Mouse (Mus musculus) ES-Bruce4 (cell line): ENCODE results near the gene Klhdc3.

Experiments
- CTCF ChIP-seq: IDR thresholded peaks from one replicate; pipeline ENCODE4 v1.8.1; 2011; ENCODE audit warnings: low read depth, low read length
- EP300 ChIP-seq: IDR thresholded peaks from 2 replicates; pipeline ENCODE4 v1.6.1; 2011; ENCODE audit warnings: low read depth, low read length; ENCODE audit not compliant: insufficient read depth
- POLR2A ChIP-seq: IDR thresholded peaks from one replicate; pipeline ENCODE4 v1.8.1; 2011; ENCODE audit warnings: low read length; ENCODE audit not compliant: insufficient read depth

DNA sequence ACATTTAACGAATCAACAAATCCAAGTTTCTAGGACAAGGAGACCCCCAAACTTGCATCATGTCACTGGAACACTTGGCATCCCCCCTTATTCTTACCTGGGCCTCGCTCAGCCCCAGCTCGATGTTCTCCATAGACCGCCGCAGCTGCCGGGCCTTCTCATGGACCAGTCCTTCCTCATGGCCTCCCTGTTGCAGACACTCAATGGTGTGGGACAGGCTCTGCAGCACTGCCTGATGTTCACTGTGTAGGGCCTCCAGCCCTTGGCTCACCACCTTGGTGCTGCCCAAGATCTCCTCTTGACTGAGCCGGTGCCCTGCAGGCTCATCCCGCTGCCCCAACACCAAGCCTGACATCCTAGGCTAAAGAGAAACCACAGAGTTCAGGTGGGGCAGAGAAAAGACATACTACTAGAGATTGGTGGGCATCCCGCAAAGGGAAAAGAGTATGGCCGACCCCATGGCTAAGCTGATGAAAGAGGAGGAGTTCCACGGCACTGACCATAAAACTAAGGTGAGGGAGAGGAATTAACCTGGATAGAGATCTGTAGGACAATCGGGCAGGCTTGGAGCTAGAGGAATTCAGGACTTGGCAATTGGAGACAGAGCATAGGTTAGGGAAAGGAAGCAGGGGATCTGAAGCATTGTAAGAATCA is 36.4 kb downstream of the Klhdc3 start:
- no peak for TF ChIP-seq POLR2A
- TF ChIP-seq CTCF: no peak
- no peak for TF ChIP-seq EP300
